Mouse (Mus musculus): Measurements from ENCODE around the gene Slc9a9.

GRCm38 (mm10) chr9:94725121-94725520 lies 55.4 kb downstream of the Slc9a9 start:
- TF ChIP-seq POLR2A (IDR thresholded peaks at IDR 0.05; ENCODE audit: control insufficient read depth, low read depth, low read length) (no peak), CTCF (IDR thresholded peaks at IDR 0.05; ENCODE audit: control insufficient read depth, insufficient read depth, insufficient replicate concordance, low read depth, low read length) (no peak)
